ENCODE assay signal across 8 mouse cellular contexts in genomic region chr10:79936911-79937441, GRCm38 (mm10). TPM values are rescaled to one million over a fixed set of nuclear protein-coding genes. Genes with fewer than 3 reads are reported as not detected.
DNase-seq lines count a peak whose midpoint lies in the region; ATAC-seq and TF ChIP-seq lines count a peak whose summit lies in the region.

No protein-coding gene starts in this region.

- dilution Hi-C loops in CH12.LX (cut with MboI; ENCODE audit: extremely low pct_ligation_motif_present, extremely low pct_unique_long_range_greater_than_20kb, low sequenced_read_pairs), result no loop called here

- peak overlapping the region; percentile 43; the same call in 1 of the 2 replicates for H3K9ac ChIP-seq in CH12.LX (ENCODE audit: insufficient read depth, low read depth)
- no peak overlapping the region for H3K9ac ChIP-seq in liver, embryonic 12.5 days

- TF ChIP-seq RAD21 in CH12.LX (IDR thresholded peaks at IDR 0.05; ENCODE audit: low read depth, low read length), result no peak

- no peak; the same call in 1 of the 2 replicates for TF ChIP-seq POLR2A in CH12.LX (IDR thresholded peaks at IDR 0.05; ENCODE audit: low read depth, low read length)

- H3K36me3 ChIP-seq in CH12.LX (replicated peaks in 1 of 2; ENCODE audit: control insufficient read depth in 1 of 2, insufficient read depth in 1 of 2, low read length in 1 of 2), result peaks cover 67 to 91% of the 10 kb centered on the region in 2 experiments
- H3K36me3 ChIP-seq in liver, embryonic 12.5 days, result peaks cover 79% of the 10 kb centered on the region

- H3K4me2 ChIP-seq in CH12.LX (ENCODE audit: insufficient read depth, low read depth, poor library complexity, severe bottlenecking), result peak overlapping the region; percentile 33
- H3K4me2 ChIP-seq in liver, embryonic 12.5 days, result peak overlapping the region; percentile 9

- in situ Hi-C loops in CH12.LX (cut with MboI; ENCODE audit: low pct_ligation_motif_present, low pct_unique_long_range_greater_than_20kb, low sequenced_read_pairs), result no loop called here

- DNase-seq in CH12.LX (ENCODE audit: extremely low read depth), result no peak
- peak; percentile 84 for DNase-seq in adrenal gland, adult 8-10 months
- DNase-seq in natural killer cell, adult 2 months (ENCODE audit: low spot score in 2 of 2), result peak; percentile 94 to 95
- DNase-seq in urinary bladder, postnatal 14 days (ENCODE audit: low spot score), result peak; percentile 89
- DNase-seq in right cerebral cortex, postnatal 10 days (ENCODE audit: low spot score in 2 of 2), result no peak

- 72% methylated on average over 27 of the region's 27 CpGs for WGBS in liver, embryonic 12.5 days (ENCODE audit: insufficient replicate concordance)

- H3K79me2 ChIP-seq in CH12.LX (replicated peaks; ENCODE audit: control insufficient read depth, extremely low read depth, insufficient read depth, poor library complexity, severe bottlenecking), result peaks cover 86% of the 10 kb centered on the region

- H3K4me3 ChIP-seq in CH12.LX (replicated peaks in 1 of 3; ENCODE audit: low read depth in 2 of 3, low read length in 2 of 3, poor library complexity in 1 of 3), result peak overlapping the region in 1 of 3 experiments; percentile 40
- H3K4me3 ChIP-seq in liver, embryonic 12.5 days, result no peak overlapping the region

- H3K27ac ChIP-seq in CH12.LX (ENCODE audit: insufficient read depth, low read depth), result peak overlapping the region; percentile 97
- peak overlapping the region; percentile 71 for H3K27ac ChIP-seq in liver, embryonic 12.5 days

- H3K27me3 ChIP-seq in CH12.LX (replicated peaks), result no peaks in the 10 kb centered on the region
- H3K27me3 ChIP-seq in liver, embryonic 12.5 days (replicated peaks), result no peaks in the 10 kb centered on the region

- H3K4me1 ChIP-seq in CH12.LX (ENCODE audit: control insufficient read depth in 1 of 2, insufficient read depth in 2 of 2), result peaks cover 79 to 96% of the 10 kb centered on the region in 2 experiments
- H3K4me1 ChIP-seq in liver, embryonic 12.5 days, result peaks cover 92% of the 10 kb centered on the region

- H3K9me3 ChIP-seq in CH12.LX (replicated peaks; ENCODE audit: low read length), result no peaks in the 10 kb centered on the region
- no peaks in the 10 kb centered on the region for H3K9me3 ChIP-seq in liver, embryonic 12.5 days (replicated peaks)

- peak; percentile 86 for ATAC-seq in erythroid progenitor cell, adult 5-6 weeks (replicated peaks; ENCODE audit: low FRiP score, poor library complexity, severe bottlenecking)
- ATAC-seq in hematopoietic stem cell, adult 5-6 weeks (replicated peaks in 1 of 2; ENCODE audit: insufficient read depth in 1 of 2, low FRiP score in 2 of 2, low TSS enrichment in 1 of 2, low read depth in 1 of 2, poor library complexity in 2 of 2, severe bottlenecking in 2 of 2), result peak; percentile 54 to 65
- 0 out of 2 replicates have a peak, but pooled peaks have one; percentile 5 for ATAC-seq in liver, embryonic 12.5 days

- no peak for TF ChIP-seq EP300 in CH12.LX (IDR thresholded peaks at IDR 0.05; ENCODE audit: low read length)

- no peak for TF ChIP-seq CTCF in CH12.LX (conservative IDR thresholded peaks at IDR 0.05 in 1 of 2, IDR thresholded peaks at IDR 0.05 in 1 of 2; ENCODE audit: low read depth in 2 of 2, low read length in 2 of 2)

TF ChIP-seq in CH12.LX, 34 proteins besides CTCF, POLR2A, EP300 and RAD21:
- TF ChIP-seq USF2 (conservative IDR thresholded peaks at IDR 0.05; ENCODE audit: low read depth, low read length), result no peak
- peak; percentile 60 for TF ChIP-seq BHLHE40 (IDR thresholded peaks at IDR 0.05; ENCODE audit: low read depth, low read length)

RNA-seq across cellular contexts. Expression of gene Arid3a, which starts 10.1 kb away (rescaled TPM):
- total RNA-seq in CH12.LX (2012; rRNA removed) (114 and 161 TPM in 2 replicates), CH12.LX (2014; rRNA removed) (45.9 and 48.4 TPM in 2 replicates)
- 84.7 and 94.4 TPM in 2 replicates for polyA plus RNA-seq in CH12.LX (2012; ENCODE audit: insufficient read length, low read depth)
- total RNA-seq in adrenal gland, adult 8-10 months (2022), result 1 to 10 TPM; 5.3 to 9.8 (median 7.5) TPM
- 4.2 and 9.7 TPM in 2 replicates for total RNA-seq in erythroid progenitor cell, adult 5-6 weeks (2015; ENCODE audit: low replicate concordance)
- total RNA-seq in erythroid progenitor cell, adult 5-6 weeks (2017; ENCODE audit: low replicate concordance), result 4.8 and 8.6 TPM in 2 replicates
- total RNA-seq in hematopoietic stem cell, adult 5-6 weeks (2017), result 7.6 and 10.1 TPM in 2 replicates
- polyA plus RNA-seq in liver, embryonic 12.5 days (2016; fragmentation: Nextera tagmentation; extraction: Ambion mirVana), result 5.6 and 6.4 TPM in 2 replicates

RNA-seq across cellular contexts. Expression of gene R3hdm4, which starts 16.0 kb away (rescaled TPM):
- 20.9 and 22.3 TPM in 2 replicates for total RNA-seq in CH12.LX (2012; rRNA removed)
- 8.9 and 10.5 TPM in 2 replicates for total RNA-seq in CH12.LX (2014; rRNA removed)
- polyA plus RNA-seq in CH12.LX (2012; ENCODE audit: insufficient read length, low read depth), result 53.2 and 59.4 TPM in 2 replicates
- total RNA-seq in adrenal gland, adult 8-10 months (2022), result 100 to 1,000 TPM in 3 of 4 experiments, 10 to 100 TPM in 1; 99.4 to 132 (median 112) TPM
- 60.2 and 65.4 TPM in 2 replicates for total RNA-seq in erythroid progenitor cell, adult 5-6 weeks (2015; ENCODE audit: low replicate concordance)
- total RNA-seq in erythroid progenitor cell, adult 5-6 weeks (2017; ENCODE audit: low replicate concordance), result 37.4 and 45.8 TPM in 2 replicates
- total RNA-seq in hematopoietic stem cell, adult 5-6 weeks (2017), result 56.9 and 83.5 TPM in 2 replicates
- polyA plus RNA-seq in liver, embryonic 12.5 days (2016; fragmentation: Nextera tagmentation; extraction: Ambion mirVana), result 67.5 and 74.1 TPM in 2 replicates

RNA-seq across cellular contexts. Expression of gene Kiss1r, which starts 20.2 kb away (rescaled TPM):
- total RNA-seq in CH12.LX (2012; rRNA removed) (0.21 and 0.76 TPM in 2 replicates), CH12.LX (2014; rRNA removed) (0.24 and 0.32 TPM in 2 replicates)
- polyA plus RNA-seq in CH12.LX (2012; ENCODE audit: insufficient read length, low read depth), result 0.17 and 0.20 TPM in 2 replicates
- total RNA-seq in adrenal gland, adult 8-10 months (2022), result 1 to 10 TPM; 1.1 to 5.6 (median 4.0) TPM
- total RNA-seq in erythroid progenitor cell, adult 5-6 weeks (2015; ENCODE audit: low replicate concordance), result not detected in 2 replicates
- total RNA-seq in erythroid progenitor cell, adult 5-6 weeks (2017; ENCODE audit: low replicate concordance), result not detected in 2 replicates
- 0.10 and 0.19 TPM in 2 replicates for total RNA-seq in hematopoietic stem cell, adult 5-6 weeks (2017)
- polyA plus RNA-seq in liver, embryonic 12.5 days (2016; fragmentation: Nextera tagmentation; extraction: Ambion mirVana), result 0.35 and 0.43 TPM in 2 replicates

RNA-seq across cellular contexts. Expression of gene Wdr18, which starts 23.0 kb away (rescaled TPM):
- 92.1 and 111 TPM in 2 replicates for total RNA-seq in CH12.LX (2012; rRNA removed)
- 59.7 and 70.8 TPM in 2 replicates for total RNA-seq in CH12.LX (2014; rRNA removed)
- 54.2 and 69.7 TPM in 2 replicates for polyA plus RNA-seq in CH12.LX (2012; ENCODE audit: insufficient read length, low read depth)
- total RNA-seq in adrenal gland, adult 8-10 months (2022), result 10 to 100 TPM; 31.7 to 43.0 (median 36.6) TPM
- total RNA-seq in erythroid progenitor cell, adult 5-6 weeks (2015; ENCODE audit: low replicate concordance), result 4.0 and 10.1 TPM in 2 replicates
- 0.98 and 4.6 TPM in 2 replicates for total RNA-seq in erythroid progenitor cell, adult 5-6 weeks (2017; ENCODE audit: low replicate concordance)
- 19.3 and 23.0 TPM in 2 replicates for total RNA-seq in hematopoietic stem cell, adult 5-6 weeks (2017)
- 99.9 and 114 TPM in 2 replicates for polyA plus RNA-seq in liver, embryonic 12.5 days (2016; fragmentation: Nextera tagmentation; extraction: Ambion mirVana)

RNA-seq across cellular contexts. Expression of gene Gm26602, which starts 26.3 kb away (rescaled TPM):
- total RNA-seq in CH12.LX (2012; rRNA removed), result 6.0 and 8.1 TPM in 2 replicates
- not detected in 2 replicates for total RNA-seq in CH12.LX (2014; rRNA removed)
- not detected in 2 replicates for polyA plus RNA-seq in CH12.LX (2012; ENCODE audit: insufficient read length, low read depth)
- not detected for total RNA-seq in adrenal gland, adult 8-10 months (2022)
- not detected in 2 replicates for total RNA-seq in erythroid progenitor cell, adult 5-6 weeks (2015; ENCODE audit: low replicate concordance)
- 22.8 TPM in 1 of 2 replicates, not detected in the other for total RNA-seq in erythroid progenitor cell, adult 5-6 weeks (2017; ENCODE audit: low replicate concordance)
- not detected in 2 replicates for total RNA-seq in hematopoietic stem cell, adult 5-6 weeks (2017)
- 0.98 and 11.0 TPM in 2 replicates for polyA plus RNA-seq in liver, embryonic 12.5 days (2016; fragmentation: Nextera tagmentation; extraction: Ambion mirVana)

Comparison
In these comparisons a context has a peak if more than half of its experiments do, and no peak if none do; other contexts are left out.
1. DNase-seq: peak in adrenal gland, adult 8-10 months (single experiment), natural killer cell, adult 2 months (2 of 2) and urinary bladder, postnatal 14 days (single experiment); none in CH12.LX (single experiment) and right cerebral cortex, postnatal 10 days (0 of 2).
2. ATAC-seq: peak in every context shown above with its lines; median percentile 86 in erythroid progenitor cell, adult 5-6 weeks; 60 in hematopoietic stem cell, adult 5-6 weeks; 5 in liver, embryonic 12.5 days.